Mouse (Mus musculus): ENCODE measurements around the gene Ano10. TPM values are rescaled to one million over a fixed set of nuclear protein-coding genes. Genes with fewer than 3 reads are reported as not detected.

Gene Ano10
- polyA plus RNA-seq, 1 experiment from 2014 or later = 56.9 TPM

- ATAC-seq (ENCODE audit: low FRiP score, low read depth) = no peak
- no peaks in the 10 kb centered on the region for H3K27me3 ChIP-seq (replicated peaks)
- H3K4me2 ChIP-seq (replicated peaks) = no peak overlapping the region
- H3K4me3 ChIP-seq = no peak overlapping the region
- no peaks in the 10 kb centered on the region for H3K4me1 ChIP-seq
- H3K9me3 ChIP-seq = no peaks in the 10 kb centered on the region; the same call in 1 of the 2 replicates
- H3K9ac ChIP-seq = no peak overlapping the region
- H3K27ac ChIP-seq = no peak overlapping the region
- H3K36me3 ChIP-seq = peaks cover 13% of the 10 kb centered on the region
Measured at GRCm38 (mm10) chr9:122145677-122146076, 148.5 kb downstream of the Ano10 start.

GRCm38 (mm10) chr9:122144776-122145175 is 149.4 kb downstream of the Ano10 start:
- no peaks in the 10 kb centered on the region; the same call in 1 of the 2 replicates for H3K9me3 ChIP-seq
- 0 out of 2 replicates have a peak overlapping the region, but pooled peaks have one; percentile 1 for H3K4me3 ChIP-seq
- H3K36me3 ChIP-seq = peaks cover 13% of the 10 kb centered on the region
- H3K27ac ChIP-seq = no peak overlapping the region
- no peaks in the 10 kb centered on the region for H3K4me1 ChIP-seq
- WGBS = 95% methylated on average over 3 of the region's 3 CpGs
- ATAC-seq (ENCODE audit: low FRiP score, low read depth) = no peak
- H3K9ac ChIP-seq = no peak overlapping the region
- no peak overlapping the region for H3K4me2 ChIP-seq (replicated peaks)
- no peaks in the 10 kb centered on the region for H3K27me3 ChIP-seq (replicated peaks)

GRCm38 (mm10) chr9:122143219-122143618 is 151.0 kb downstream of the Ano10 start:
- Histone ChIP-seq H3K4me1 (no peaks in the 10 kb centered on the region), H3K27ac (no peak overlapping the region), H3K4me3 (no peak overlapping the region), H3K9me3 (no peaks in the 10 kb centered on the region; the same call in 1 of the 2 replicates), H3K27me3 (replicated peaks) (no peaks in the 10 kb centered on the region), H3K4me2 (replicated peaks) (no peak overlapping the region), H3K9ac (no peak overlapping the region), H3K36me3 (peaks cover 13% of the 10 kb centered on the region)
- WGBS = 79% methylated on average over 1 of the region's 1 CpGs
- ATAC-seq (ENCODE audit: low FRiP score, low read depth) = no peak

- H3K4me1 ChIP-seq = no peaks in the 10 kb centered on the region
- H3K9ac ChIP-seq = no peak overlapping the region
- no peak for ATAC-seq (ENCODE audit: low FRiP score, low read depth)
- no peaks in the 10 kb centered on the region for H3K27me3 ChIP-seq (replicated peaks)
- H3K4me3 ChIP-seq = no peak overlapping the region
- WGBS = 54% methylated on average over 2 of the region's 2 CpGs
- no peaks in the 10 kb centered on the region for H3K9me3 ChIP-seq
- no peak overlapping the region for H3K27ac ChIP-seq
- H3K36me3 ChIP-seq = peaks cover 7% of the 10 kb centered on the region
- H3K4me2 ChIP-seq (replicated peaks) = no peak overlapping the region
Measured at GRCm38 (mm10) chr9:122139236-122139635, 155.0 kb downstream of the Ano10 start.

- H3K9ac ChIP-seq = no peak overlapping the region
- ATAC-seq (ENCODE audit: low FRiP score, low read depth) = no peak
- 91% methylated on average over 4 of the region's 4 CpGs for WGBS
- no peak overlapping the region for H3K4me3 ChIP-seq
- peaks cover 5% of the 10 kb centered on the region; the same call in 1 of the 2 replicates for H3K36me3 ChIP-seq
- no peaks in the 10 kb centered on the region for H3K4me1 ChIP-seq
- H3K27ac ChIP-seq = no peak overlapping the region
- no peaks in the 10 kb centered on the region for H3K9me3 ChIP-seq
- no peaks in the 10 kb centered on the region for H3K27me3 ChIP-seq (replicated peaks)
- no peak overlapping the region for H3K4me2 ChIP-seq (replicated peaks)
Measured at GRCm38 (mm10) chr9:122138371-122139029, 155.7 kb downstream of the Ano10 start.

GRCm38 (mm10) chr9:122137960-122138359 is 156.3 kb downstream of the Ano10 start:
- no peak overlapping the region for H3K9ac ChIP-seq
- no peak for ATAC-seq (ENCODE audit: low FRiP score, low read depth)
- H3K36me3 ChIP-seq = peaks cover 5% of the 10 kb centered on the region; the same call in 1 of the 2 replicates
- H3K27ac ChIP-seq = no peak overlapping the region
- no peaks in the 10 kb centered on the region for H3K9me3 ChIP-seq
- WGBS = 80% methylated on average over 1 of the region's 1 CpGs
- no peak overlapping the region for H3K4me2 ChIP-seq (replicated peaks)
- H3K4me1 ChIP-seq = no peaks in the 10 kb centered on the region
- no peak overlapping the region for H3K4me3 ChIP-seq
- H3K27me3 ChIP-seq (replicated peaks) = no peaks in the 10 kb centered on the region

- WGBS = 87% methylated on average over 2 of the region's 2 CpGs
- no peak for ATAC-seq (ENCODE audit: low FRiP score, low read depth)
- no peaks in the 10 kb centered on the region; the same call in 1 of the 2 replicates for H3K4me1 ChIP-seq
- no peaks in the 10 kb centered on the region for H3K9me3 ChIP-seq
- no peak overlapping the region for H3K27ac ChIP-seq
- no peak overlapping the region for H3K4me2 ChIP-seq (replicated peaks)
- H3K9ac ChIP-seq = no peak overlapping the region
- no peaks in the 10 kb centered on the region for H3K27me3 ChIP-seq (replicated peaks)
- peaks cover 5% of the 10 kb centered on the region; the same call in 1 of the 2 replicates for H3K36me3 ChIP-seq
- H3K4me3 ChIP-seq = no peak overlapping the region
Measured at GRCm38 (mm10) chr9:122135885-122136170, 158.4 kb downstream of the Ano10 start.

- ATAC-seq (ENCODE audit: low FRiP score, low read depth) = no peak
- no peak overlapping the region for H3K4me3 ChIP-seq
- no peak overlapping the region for H3K27ac ChIP-seq
- no peaks in the 10 kb centered on the region for H3K9me3 ChIP-seq
- 94% methylated on average over 1 of the region's 1 CpGs for WGBS
- peaks cover 5% of the 10 kb centered on the region; the same call in 1 of the 2 replicates for H3K36me3 ChIP-seq
- no peaks in the 10 kb centered on the region; the same call in 1 of the 2 replicates for H3K4me1 ChIP-seq
- no peak overlapping the region for H3K4me2 ChIP-seq (replicated peaks)
- no peaks in the 10 kb centered on the region for H3K27me3 ChIP-seq (replicated peaks)
- H3K9ac ChIP-seq = no peak overlapping the region
Measured at GRCm38 (mm10) chr9:122135095-122135884, 158.9 kb downstream of the Ano10 start.

- no peak overlapping the region for H3K9ac ChIP-seq
- no peak for ATAC-seq (ENCODE audit: low FRiP score, low read depth)
- no peak overlapping the region for H3K4me2 ChIP-seq (replicated peaks)
Measured at GRCm38 (mm10) chr9:122132145-122132544, 162.1 kb downstream of the Ano10 start.

GRCm38 (mm10) chr9:122130666-122131065 is 163.6 kb downstream of the Ano10 start:
- 51% methylated on average over 3 of the region's 3 CpGs for WGBS
- no peak for ATAC-seq (ENCODE audit: low FRiP score, low read depth)
- Histone ChIP-seq H3K9ac (no peak overlapping the region), H3K27me3 (replicated peaks) (no peaks in the 10 kb centered on the region), H3K27ac (no peak overlapping the region), H3K36me3 (no peaks in the 10 kb centered on the region; the same call in 1 of the 2 replicates), H3K4me2 (replicated peaks) (no peak overlapping the region), H3K4me3 (no peak overlapping the region), H3K4me1 (no peaks in the 10 kb centered on the region; the same call in 1 of the 2 replicates), H3K9me3 (no peaks in the 10 kb centered on the region)

More at GRCm38 (mm10) chr9:122132145-122132544, 162.1 kb downstream of the Ano10 start:
- no peaks in the 10 kb centered on the region; the same call in 1 of the 2 replicates for H3K4me1 ChIP-seq
- no peak overlapping the region for H3K27ac ChIP-seq
- peaks cover 2% of the 10 kb centered on the region; the same call in 1 of the 2 replicates for H3K36me3 ChIP-seq
- no peak overlapping the region for H3K4me3 ChIP-seq
- H3K27me3 ChIP-seq (replicated peaks) = no peaks in the 10 kb centered on the region
- WGBS = 83% methylated on average over 7 of the region's 7 CpGs
- H3K9me3 ChIP-seq = no peaks in the 10 kb centered on the region

- Histone ChIP-seq H3K27ac (no peak overlapping the region), H3K9ac (no peak overlapping the region), H3K9me3 (no peaks in the 10 kb centered on the region), H3K27me3 (replicated peaks) (no peaks in the 10 kb centered on the region), H3K4me3 (no peak overlapping the region), H3K4me1 (no peaks in the 10 kb centered on the region; the same call in 1 of the 2 replicates), H3K4me2 (replicated peaks) (no peak overlapping the region), H3K36me3 (no peaks in the 10 kb centered on the region)
- WGBS = 81% methylated on average over 5 of the region's 5 CpGs
- ATAC-seq (ENCODE audit: low FRiP score, low read depth) = no peak
Measured at GRCm38 (mm10) chr9:122128686-122129085, 165.5 kb downstream of the Ano10 start.

GRCm38 (mm10) chr9:122127271-122127785 is 166.9 kb downstream of the Ano10 start:
- no peak for ATAC-seq (ENCODE audit: low FRiP score, low read depth)
- no peak overlapping the region for H3K27ac ChIP-seq
- no peak overlapping the region for H3K4me3 ChIP-seq
- H3K4me2 ChIP-seq (replicated peaks) = no peak overlapping the region
- no peaks in the 10 kb centered on the region for H3K36me3 ChIP-seq
- H3K27me3 ChIP-seq (replicated peaks) = no peaks in the 10 kb centered on the region
- WGBS = 68% methylated on average over 3 of the region's 3 CpGs
- H3K9ac ChIP-seq = no peak overlapping the region
- no peaks in the 10 kb centered on the region; the same call in none of the 2 replicates for H3K4me1 ChIP-seq
- no peaks in the 10 kb centered on the region for H3K9me3 ChIP-seq

All from neural tube, embryonic 12.5 days (tissue).